Mouse (Mus musculus) frontal cortex, postnatal 36 days (tissue): ENCODE data around the gene Adam21.
"Not testable (repeated sequence)": the region's sequence is repeated elsewhere in the genome, so short reads cannot be mapped to it uniquely, and the experiment has no call there.

ENCODE experiments used
- DNase-seq, 2 experiments: peaks; one replicate each; pipeline ENCODE4 v3.0.0; 2022; ENCODE audit warnings: low spot score in 2 of 2

The Adam21 gene

GRCm38 (mm10) chr12:81568374-81568773 is at the start of gene Adam21:
Gene Adam21, minus strand, starts transcription at chr12:81568474.
- DNase-seq: no peak

GRCm38 (mm10) chr12:81616980-81617379 is 48.7 kb upstream of the Adam21 start:
- DNase-seq: peak; percentile 53 to 58

GRCm38 (mm10) chr12:81615807-81616206 is 47.5 kb upstream of the Adam21 start:
- peak; percentile 17 to 43 for DNase-seq

GRCm38 (mm10) chr12:81609445-81609844 is 41.2 kb upstream of the Adam21 start:
- DNase-seq: no peak

- no peak for DNase-seq
Observed at GRCm38 (mm10) chr12:81604995-81605784, 36.9 kb upstream of the Adam21 start.

- DNase-seq: no peak
Observed at GRCm38 (mm10) chr12:81596547-81597262, 28.4 kb upstream of the Adam21 start.

- DNase-seq: peak; percentile 87 to 89
Observed at GRCm38 (mm10) chr12:81594902-81595671, 26.8 kb upstream of the Adam21 start, which contains the start of gene Med6. Gene Med6, minus strand, starts transcription at chr12:81595008.

GRCm38 (mm10) chr12:81567931-81568330 is 343 bp downstream of the Adam21 start:
- DNase-seq: no peak

GRCm38 (mm10) chr12:81564173-81564572 is 4.1 kb downstream of the Adam21 start:
- peak in 1 of 2 experiments; percentile 11 for DNase-seq

- no peak for DNase-seq
Observed at GRCm38 (mm10) chr12:81549286-81549685, 19.0 kb downstream of the Adam21 start.

GRCm38 (mm10) chr12:81547163-81547562 is 21.1 kb downstream of the Adam21 start:
- DNase-seq: no peak

- no peak for DNase-seq
Observed at GRCm38 (mm10) chr12:81533029-81533419, 35.2 kb downstream of the Adam21 start.

- DNase-seq: peak; percentile 90 to 92
Observed at GRCm38 (mm10) chr12:81532316-81533028, 35.8 kb downstream of the Adam21 start, which contains the start of the genes Gm20498 and Synj2bp. Gene Gm20498, minus strand, starts transcription at chr12:81532905. Gene Synj2bp, minus strand, starts transcription at chr12:81532911.

GRCm38 (mm10) chr12:81530587-81530986 is 37.7 kb downstream of the Adam21 start:
- not testable (repeated sequence) for DNase-seq
